Mouse (Mus musculus) spleen, postnatal 10 days (tissue): ENCODE measurements around the gene Zfp787.
"Not testable (repeated sequence)": the region's sequence is repeated elsewhere in the genome, so short reads cannot be mapped to it uniquely, and the experiment has no call there.

Experiments used
- DNase-seq, 2 experiments: peaks; one replicate each; pipeline ENCODE4 v3.0.0; 2021 to 2022; ENCODE audit warnings: low spot score in 2 of 2

The Zfp787 gene

GRCm38 (mm10) chr7:6120104-6120503, 35.7 kb downstream of the Zfp787 start:
- DNase-seq, result not testable (repeated sequence)

GRCm38 (mm10) chr7:6119501-6119900, 36.3 kb downstream of the Zfp787 start:
- DNase-seq, result no peak
